Mouse (Mus musculus): ENCODE data around the gene Pus1. TPM values are rescaled to one million over a fixed set of nuclear protein-coding genes. Genes with fewer than 3 reads are reported as not detected.

The Pus1 gene
- polyA plus RNA-seq, 1 experiment from 2014 or later = 22.0 TPM

- no peak overlapping the region for H3K4me3 ChIP-seq (replicated peaks; ENCODE audit: low read length)
- H3K4me2 ChIP-seq (ENCODE audit: low read length) = no peak overlapping the region
- 87% methylated on average over 2 of the region's 2 CpGs for WGBS
- peaks cover 33% of the 10 kb centered on the region for H3K36me3 ChIP-seq (ENCODE audit: control insufficient read depth, insufficient read depth)
- ATAC-seq = no peak
- H3K27me3 ChIP-seq (replicated peaks; ENCODE audit: control insufficient read depth, insufficient read depth, low read length) = no peaks in the 10 kb centered on the region
- no peak overlapping the region for H3K9ac ChIP-seq (replicated peaks; ENCODE audit: low read depth, low read length)
- no peaks in the 10 kb centered on the region for H3K9me3 ChIP-seq (ENCODE audit: control insufficient read depth, low read length)
- no peaks in the 10 kb centered on the region for H3K4me1 ChIP-seq (replicated peaks; ENCODE audit: control insufficient read depth, insufficient read depth, low read length)
- no peak overlapping the region for H3K27ac ChIP-seq (ENCODE audit: low read length)
These were observed 49.2 kb downstream of the Pus1 start for GRCm38 (mm10) chr5:110731227-110731626.

- no peaks in the 10 kb centered on the region for H3K4me1 ChIP-seq (replicated peaks; ENCODE audit: control insufficient read depth, insufficient read depth, low read length)
- no peak overlapping the region for H3K9ac ChIP-seq (replicated peaks; ENCODE audit: low read depth, low read length)
- no peak overlapping the region for H3K27ac ChIP-seq (ENCODE audit: low read length)
- 84% methylated on average over 1 of the region's 1 CpGs for WGBS
- no peak overlapping the region for H3K4me2 ChIP-seq (ENCODE audit: low read length)
- H3K4me3 ChIP-seq (replicated peaks; ENCODE audit: low read length) = no peak overlapping the region
- no peak for ATAC-seq
- H3K27me3 ChIP-seq (replicated peaks; ENCODE audit: control insufficient read depth, insufficient read depth, low read length) = no peaks in the 10 kb centered on the region
- no peaks in the 10 kb centered on the region for H3K9me3 ChIP-seq (ENCODE audit: control insufficient read depth, low read length)
- peaks cover 33% of the 10 kb centered on the region for H3K36me3 ChIP-seq (ENCODE audit: control insufficient read depth, insufficient read depth)
These were observed 52.6 kb downstream of the Pus1 start for GRCm38 (mm10) chr5:110727850-110728249.

Other genes starting within 250 kb of the Pus1 start
- gene Galnt9, start 236.3 kb downstream of the Pus1 start, polyA plus RNA-seq (2015; fragmentation: Nextera tagmentation; extraction: Ambion mirVana) = 13.9 and 15.5 TPM in 2 replicates
- gene Noc4l, start 127.2 kb downstream of the Pus1 start, polyA plus RNA-seq (2015; fragmentation: Nextera tagmentation; extraction: Ambion mirVana) = 49.6 and 53.9 TPM in 2 replicates
- 17.8 and 23.2 TPM in 2 replicates for gene Ddx51, start 127.2 kb downstream of the Pus1 start, polyA plus RNA-seq (2015; fragmentation: Nextera tagmentation; extraction: Ambion mirVana)
- gene Ep400, start 9.9 kb downstream of the Pus1 start, polyA plus RNA-seq (2015; fragmentation: Nextera tagmentation; extraction: Ambion mirVana) = 58.9 and 69.1 TPM in 2 replicates
- gene Ulk1, start 29.4 kb upstream of the Pus1 start, polyA plus RNA-seq (2015; fragmentation: Nextera tagmentation; extraction: Ambion mirVana) = 45.4 and 47.5 TPM in 2 replicates
- 9.4 and 12.1 TPM in 2 replicates for gene Hscb, start 59.1 kb upstream of the Pus1 start, polyA plus RNA-seq (2015; fragmentation: Nextera tagmentation; extraction: Ambion mirVana)
- gene Chek2, start 59.3 kb upstream of the Pus1 start, polyA plus RNA-seq (2015; fragmentation: Nextera tagmentation; extraction: Ambion mirVana) = 13.5 and 13.7 TPM in 2 replicates
- gene Ttc28, start 99.1 kb upstream of the Pus1 start, polyA plus RNA-seq (2015; fragmentation: Nextera tagmentation; extraction: Ambion mirVana) = 40.5 and 47.3 TPM in 2 replicates

Measured in forebrain, embryonic 16.5 days (tissue).